Mouse (Mus musculus): ENCODE results near the gene Rabep2. TPM values are rescaled to one million over a fixed set of nuclear protein-coding genes. Genes with fewer than 3 reads are reported as not detected.
A peak's percentile ranks its signal among the peaks of the same experiment; 100 is the strongest.
"Not testable (repeated sequence)": the region's sequence is repeated elsewhere in the genome, so short reads cannot be mapped to it uniquely, and the experiment has no call there.

The Rabep2 gene
- polyA plus RNA-seq (2012; rRNA removed) = 21.9 and 23.8 TPM in 2 replicates

DNA sequence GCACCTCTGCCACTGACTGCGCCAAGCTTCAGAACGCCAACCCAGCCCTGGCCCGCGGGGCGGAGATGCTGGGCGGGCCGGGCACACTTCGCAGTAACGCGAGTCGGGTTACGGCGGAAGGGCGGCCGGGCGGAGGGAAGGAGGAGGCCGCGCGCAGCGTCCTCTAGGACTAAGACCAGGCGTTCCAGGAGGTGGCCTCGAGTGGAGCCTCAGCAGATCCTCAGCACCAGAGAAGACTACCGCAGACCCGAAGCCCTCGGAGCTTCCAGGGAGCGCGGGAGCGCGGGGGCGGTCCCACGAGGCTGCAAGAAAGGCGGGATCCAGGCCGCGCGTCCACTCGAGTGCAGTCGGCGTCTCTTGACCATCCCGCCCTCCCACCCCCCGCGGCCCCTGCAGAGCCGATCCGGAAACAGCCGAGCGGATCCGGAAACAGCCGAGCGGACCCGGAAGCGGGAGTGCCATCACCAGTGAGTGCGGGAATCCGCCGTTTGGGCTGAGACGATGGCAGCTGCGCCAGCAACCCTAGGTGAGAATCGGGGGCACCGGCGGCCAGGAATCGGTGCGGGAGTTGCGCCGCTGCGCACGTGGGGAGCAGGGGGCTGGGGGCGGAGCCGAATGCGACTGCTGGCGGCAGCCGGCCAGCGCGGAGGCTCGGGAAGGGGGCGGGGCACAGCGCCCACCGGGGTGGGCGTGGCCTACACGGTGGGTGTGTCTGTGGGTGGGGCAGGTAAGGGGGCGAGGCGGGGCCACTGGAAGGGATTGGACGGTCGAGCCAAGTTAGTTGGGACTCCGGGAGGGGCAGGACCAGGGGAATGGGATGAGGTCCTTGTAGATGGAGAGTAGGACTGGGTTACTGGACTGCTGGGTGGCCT, at the start of gene Rabep2:
Gene Rabep2, plus strand, starts transcription at position 129 of the 872 bp plus-strand sequence.
- Histone ChIP-seq H3K4me1 (ENCODE audit: control insufficient read depth, insufficient read depth, low read length) (peaks cover 4% of the 10 kb centered on the region), H3K4me3 (ENCODE audit: insufficient read depth, low read length) (peak within 1 kb of the TSS; percentile 82), H3K27ac (ENCODE audit: insufficient read depth, low read length) (peak within 1 kb of the TSS; percentile 82; the same call in 1 of the 2 replicates)
- TF ChIP-seq POLR2A (IDR thresholded peaks at IDR 0.05; ENCODE audit: extremely low read depth, insufficient read depth, low read length) = peak; percentile 51; the same call in 1 of the 2 replicates
- TF ChIP-seq CTCF (IDR thresholded peaks at IDR 0.05; ENCODE audit: extremely low read depth, insufficient read depth, low read length) = no peak

DNA sequence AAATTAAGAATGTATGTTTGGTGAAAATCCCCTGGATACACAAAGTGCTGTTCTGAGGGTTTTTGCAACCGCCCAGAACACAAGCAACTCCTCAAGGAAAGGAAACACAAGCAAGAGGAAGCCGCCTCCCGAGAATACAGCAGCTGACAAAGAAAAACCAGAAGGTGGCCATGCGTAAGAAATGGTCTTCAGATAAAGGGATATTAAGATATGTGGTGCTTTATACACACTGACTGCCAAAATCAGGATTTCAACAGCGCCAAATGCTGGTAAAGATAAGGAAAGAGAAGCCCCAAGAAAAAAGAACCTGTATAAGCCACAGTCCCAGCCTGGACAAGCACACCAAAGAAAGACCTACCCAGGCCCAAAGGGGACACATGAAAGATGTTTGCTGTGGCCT, 45.0 kb upstream of the Rabep2 start:
- H3K27ac ChIP-seq (ENCODE audit: insufficient read depth, low read length) = no peak overlapping the region
- TF ChIP-seq POLR2A (IDR thresholded peaks at IDR 0.05; ENCODE audit: extremely low read depth, insufficient read depth, low read length) = no peak
- H3K4me3 ChIP-seq (ENCODE audit: insufficient read depth, low read length) = no peak overlapping the region

DNA sequence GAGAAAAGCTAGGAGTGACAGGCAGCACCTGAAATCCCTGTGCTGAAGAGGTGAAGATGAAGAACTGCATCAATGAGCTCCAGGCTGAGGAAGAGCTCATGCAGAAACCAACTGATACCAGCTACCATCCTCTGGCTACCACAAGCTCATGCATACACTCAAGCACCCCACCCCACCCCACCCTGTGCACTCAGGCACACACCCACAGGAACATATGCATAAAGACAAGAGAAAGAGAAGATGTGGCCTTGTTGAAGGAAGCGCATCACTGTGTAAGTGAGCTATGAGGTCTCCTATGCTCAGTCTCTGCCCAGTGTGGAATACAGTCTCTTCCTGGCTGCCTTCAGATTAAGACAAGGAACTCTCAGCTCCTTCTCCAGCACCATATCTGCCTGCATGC, 40.4 kb upstream of the Rabep2 start:
- no peaks in the 10 kb centered on the region for H3K4me1 ChIP-seq (ENCODE audit: control insufficient read depth, insufficient read depth, low read length)

More for the DNA sequence above, 45.0 kb upstream of the Rabep2 start:
- H3K4me1 ChIP-seq (ENCODE audit: control insufficient read depth, insufficient read depth, low read length) = no peaks in the 10 kb centered on the region

DNA sequence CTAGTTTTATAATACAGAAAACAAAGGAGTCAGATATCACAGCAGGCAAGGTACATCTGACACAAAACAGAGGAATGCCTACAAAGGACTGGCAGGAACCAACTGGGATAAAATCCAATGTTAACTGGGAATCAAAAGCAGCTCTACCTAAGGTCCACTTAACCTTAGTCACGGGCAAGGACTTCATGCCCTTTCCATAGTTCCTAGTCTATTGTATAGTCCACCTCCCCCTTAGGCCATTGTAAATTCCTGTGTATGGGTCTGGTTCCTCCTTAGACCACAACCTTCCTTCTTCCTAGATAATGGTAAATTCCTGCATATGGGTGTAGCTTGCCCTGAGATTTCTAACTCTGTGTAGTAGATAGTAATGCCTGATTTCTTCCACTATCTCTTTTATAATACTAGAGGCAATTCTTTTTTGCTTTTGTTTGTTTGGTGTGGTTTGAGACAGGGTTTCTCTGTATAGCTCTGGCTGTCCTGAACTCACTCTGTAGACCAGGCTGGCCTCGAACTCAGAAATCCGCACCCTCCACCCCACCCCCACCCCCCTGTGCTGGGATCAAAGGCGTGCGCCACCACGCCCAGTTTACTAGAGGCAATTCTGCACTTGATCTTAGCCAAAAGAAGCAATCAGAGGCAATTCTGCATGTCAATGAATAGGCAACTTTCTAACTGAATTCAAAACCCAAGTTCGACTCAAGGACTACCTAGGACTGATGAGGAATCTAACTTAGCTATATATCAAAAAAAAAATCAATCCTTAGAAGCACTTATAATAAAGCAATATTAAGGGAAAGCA, 36.3 kb upstream of the Rabep2 start:
- not testable (repeated sequence) for H3K4me1 ChIP-seq (ENCODE audit: control insufficient read depth, insufficient read depth, low read length); H3K27ac ChIP-seq (ENCODE audit: insufficient read depth, low read length); H3K4me3 ChIP-seq (ENCODE audit: insufficient read depth, low read length)

More for the DNA sequence above, 40.4 kb upstream of the Rabep2 start:
- no peak overlapping the region for H3K4me3 ChIP-seq (ENCODE audit: insufficient read depth, low read length)
- TF ChIP-seq POLR2A (IDR thresholded peaks at IDR 0.05; ENCODE audit: extremely low read depth, insufficient read depth, low read length) (no peak), CTCF (IDR thresholded peaks at IDR 0.05; ENCODE audit: extremely low read depth, insufficient read depth, low read length) (no peak)
- no peak overlapping the region for H3K27ac ChIP-seq (ENCODE audit: insufficient read depth, low read length)

DNA sequence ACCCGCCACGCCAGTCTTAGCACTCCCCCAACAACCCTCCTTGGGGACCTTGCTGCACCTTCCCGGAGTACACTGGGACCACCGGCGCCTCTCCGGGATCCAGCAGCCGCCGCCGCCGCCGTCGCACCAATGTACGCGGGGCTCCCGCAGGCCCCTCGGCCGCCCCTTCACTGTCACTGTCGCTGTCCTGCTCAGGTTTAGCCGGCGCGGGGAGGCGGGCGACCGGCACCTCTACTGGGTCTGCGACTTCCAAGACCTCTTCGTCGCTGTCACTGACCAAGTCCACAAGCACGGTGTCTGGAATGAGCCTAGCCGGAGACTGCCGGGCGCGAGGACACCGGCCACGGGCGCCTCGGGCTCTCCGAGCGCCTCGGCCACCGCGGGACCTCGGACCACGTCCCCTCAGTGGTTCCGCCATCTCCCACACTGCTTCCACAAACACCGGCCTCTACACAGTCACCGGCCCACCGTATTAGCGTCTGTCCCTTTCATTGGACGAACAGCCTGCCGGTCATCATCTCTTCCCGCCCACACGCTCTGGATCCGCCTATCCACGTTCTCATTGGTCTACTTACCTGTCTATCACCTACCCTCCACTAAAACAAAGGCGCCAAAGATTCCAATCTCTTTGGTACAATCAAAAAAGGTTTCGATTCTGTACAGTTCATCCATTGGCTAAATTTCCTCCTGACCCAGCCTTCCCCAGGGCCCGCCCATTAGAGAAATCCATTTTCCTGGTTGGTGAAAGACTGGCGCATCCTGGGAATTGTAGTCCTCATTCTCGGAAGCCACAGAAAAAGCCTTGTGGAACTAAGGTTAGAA, 32.0 kb upstream of the Rabep2 start, which contains the start of gene Nfatc2ip:
Gene Nfatc2ip, minus strand, starts transcription at position 440 of the 822 bp plus-strand sequence.
- H3K4me3 ChIP-seq (ENCODE audit: insufficient read depth, low read length) = peak within 1 kb of the TSS; percentile 48
- TF ChIP-seq CTCF (IDR thresholded peaks at IDR 0.05; ENCODE audit: extremely low read depth, insufficient read depth, low read length) (no peak), POLR2A (IDR thresholded peaks at IDR 0.05; ENCODE audit: extremely low read depth, insufficient read depth, low read length) (peak; percentile 93)
- H3K4me1 ChIP-seq (ENCODE audit: control insufficient read depth, insufficient read depth, low read length) = 0 out of 2 replicates have a peak, but pooled peaks cover 2% of the 10 kb centered on the region
- H3K27ac ChIP-seq (ENCODE audit: insufficient read depth, low read length) = no peak within 1 kb of the TSS

DNA sequence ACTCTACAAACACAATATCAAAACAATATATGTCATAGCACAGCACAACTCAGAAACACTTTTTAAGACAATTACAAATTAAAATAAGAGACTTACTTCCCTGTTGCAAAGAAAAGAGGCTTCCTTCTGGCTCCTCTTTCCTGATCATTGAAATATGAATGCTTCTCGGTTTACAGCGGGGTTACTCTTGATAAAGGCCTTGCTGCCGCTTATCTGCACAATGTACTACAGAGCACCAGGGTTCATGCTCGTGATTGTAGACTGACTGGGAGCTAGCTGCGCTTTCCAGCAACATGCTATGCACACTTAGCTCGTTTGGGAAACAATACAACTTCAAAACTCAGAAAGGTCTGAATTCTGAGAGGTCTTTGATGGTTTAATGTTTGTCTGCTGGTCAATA, 31.3 kb upstream of the Rabep2 start:
- H3K4me1 ChIP-seq (ENCODE audit: control insufficient read depth, insufficient read depth, low read length) = 0 out of 2 replicates have a peak, but pooled peaks cover 2% of the 10 kb centered on the region
- no peak overlapping the region for H3K27ac ChIP-seq (ENCODE audit: insufficient read depth, low read length)
- no peak overlapping the region for H3K4me3 ChIP-seq (ENCODE audit: insufficient read depth, low read length)
- TF ChIP-seq CTCF (IDR thresholded peaks at IDR 0.05; ENCODE audit: extremely low read depth, insufficient read depth, low read length) (no peak), POLR2A (IDR thresholded peaks at IDR 0.05; ENCODE audit: extremely low read depth, insufficient read depth, low read length) (no peak)

DNA sequence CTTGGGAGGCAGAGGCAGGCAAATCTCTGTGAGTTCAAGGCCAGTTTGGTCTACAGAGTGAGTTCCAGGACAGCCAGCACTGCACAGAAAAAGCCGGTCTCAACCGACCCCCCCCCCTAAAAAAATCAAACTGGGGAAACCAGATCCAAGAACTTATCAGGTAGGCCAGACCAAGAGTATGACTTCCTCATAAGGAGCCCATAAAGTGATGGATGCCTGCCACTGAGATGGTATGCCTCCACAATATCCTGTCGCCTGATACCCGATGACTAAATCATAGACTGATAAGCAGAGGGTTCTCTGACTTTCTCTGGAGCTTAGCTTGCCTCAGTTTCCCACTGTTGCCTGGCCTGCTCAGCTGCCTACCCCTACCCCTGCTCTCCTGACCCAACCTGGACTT, 30.7 kb upstream of the Rabep2 start:
- Histone ChIP-seq H3K4me3 (ENCODE audit: insufficient read depth, low read length) (no peak overlapping the region), H3K4me1 (ENCODE audit: control insufficient read depth, insufficient read depth, low read length) (0 out of 2 replicates have a peak, but pooled peaks cover 2% of the 10 kb centered on the region)
- TF ChIP-seq CTCF (IDR thresholded peaks at IDR 0.05; ENCODE audit: extremely low read depth, insufficient read depth, low read length) (no peak), POLR2A (IDR thresholded peaks at IDR 0.05; ENCODE audit: extremely low read depth, insufficient read depth, low read length) (no peak)

DNA sequence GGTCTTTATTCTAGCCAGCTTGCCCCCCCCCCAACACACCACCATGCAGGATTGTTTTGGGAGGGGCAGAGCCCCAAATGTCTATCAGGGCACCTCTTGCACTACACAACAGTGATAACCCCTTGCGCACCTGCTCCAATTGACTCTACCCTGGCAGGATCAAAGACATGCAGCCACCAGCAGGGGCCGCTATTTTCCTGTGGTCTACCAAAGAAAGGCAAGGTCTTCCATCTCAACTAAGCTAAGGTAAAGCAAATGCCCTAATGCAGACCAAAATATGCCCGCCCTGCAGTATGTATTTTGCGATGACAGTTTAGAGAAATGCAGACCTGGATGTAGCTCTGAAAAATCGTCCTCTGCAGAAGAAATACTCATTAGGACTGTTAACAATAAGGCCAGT, 29.0 kb upstream of the Rabep2 start:
- no peak for TF ChIP-seq POLR2A (IDR thresholded peaks at IDR 0.05; ENCODE audit: extremely low read depth, insufficient read depth, low read length)
- peak; percentile 89 for TF ChIP-seq CTCF (IDR thresholded peaks at IDR 0.05; ENCODE audit: extremely low read depth, insufficient read depth, low read length)
- H3K4me3 ChIP-seq (ENCODE audit: insufficient read depth, low read length) = no peak overlapping the region
- no peak overlapping the region for H3K27ac ChIP-seq (ENCODE audit: insufficient read depth, low read length)
- H3K4me1 ChIP-seq (ENCODE audit: control insufficient read depth, insufficient read depth, low read length) = 0 out of 2 replicates have a peak, but pooled peaks cover 2% of the 10 kb centered on the region

More for the DNA sequence above, 30.7 kb upstream of the Rabep2 start:
- no peak overlapping the region for H3K27ac ChIP-seq (ENCODE audit: insufficient read depth, low read length)

DNA sequence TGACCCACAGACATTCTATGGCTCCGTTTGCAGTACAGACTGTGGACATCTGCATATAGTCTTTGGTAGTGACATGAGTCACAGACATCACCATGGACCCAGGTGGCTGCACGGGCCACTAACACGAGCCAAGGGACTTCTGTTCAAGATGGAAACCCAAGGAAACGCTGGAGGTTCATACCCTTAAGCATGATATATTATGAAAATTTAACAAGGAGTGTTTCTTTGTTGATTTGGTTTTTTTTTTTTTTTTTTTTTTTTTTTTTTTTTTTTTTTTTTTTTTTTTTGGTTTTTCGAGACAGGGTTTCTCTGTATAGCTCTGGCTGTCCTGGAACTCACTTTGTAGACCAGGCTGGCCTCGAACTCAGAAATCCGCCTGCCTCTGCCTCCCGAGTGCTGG, 26.0 kb upstream of the Rabep2 start:
- H3K27ac ChIP-seq (ENCODE audit: insufficient read depth, low read length); H3K4me1 ChIP-seq (ENCODE audit: control insufficient read depth, insufficient read depth, low read length); H3K4me3 ChIP-seq (ENCODE audit: insufficient read depth, low read length): not testable (repeated sequence)

All from cortical plate, adult 2 months (tissue).